Mouse (Mus musculus) kidney, postnatal 25 days (tissue): Measurements from ENCODE around the gene Neo1.

Experiments
- DNase-seq, 2 experiments: peaks; one replicate each; pipeline ENCODE4 v3.0.0; 2021; ENCODE audit warnings: mixed read lengths in 2 of 2

The Neo1 gene

DNA sequence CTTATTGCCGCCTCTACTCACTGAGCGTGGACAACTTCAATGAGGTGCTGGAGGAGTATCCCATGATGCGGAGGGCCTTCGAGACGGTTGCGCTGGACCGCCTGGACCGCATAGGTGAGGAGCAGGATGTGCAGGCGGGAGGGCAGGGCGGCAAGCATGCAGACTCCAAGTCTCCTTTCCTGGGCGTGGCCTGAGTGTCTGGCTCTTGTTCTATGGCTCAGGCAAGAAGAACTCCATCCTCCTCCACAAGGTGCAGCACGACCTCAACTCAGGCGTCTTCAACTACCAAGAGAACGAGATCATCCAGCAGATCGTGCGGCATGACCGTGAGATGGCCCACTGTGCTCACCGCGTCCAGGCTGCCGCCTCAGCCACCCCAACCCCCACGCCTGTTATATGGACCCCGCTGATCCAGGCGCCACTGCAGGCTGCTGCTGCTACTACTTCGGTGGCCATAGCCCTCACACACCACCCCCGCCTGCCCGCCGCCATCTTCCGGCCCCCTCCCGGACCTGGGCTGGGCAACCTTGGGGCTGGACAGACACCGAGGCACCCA lies 177.1 kb downstream of the Neo1 start:
- DNase-seq: peak in 1 of 2 experiments; percentile 15

DNA sequence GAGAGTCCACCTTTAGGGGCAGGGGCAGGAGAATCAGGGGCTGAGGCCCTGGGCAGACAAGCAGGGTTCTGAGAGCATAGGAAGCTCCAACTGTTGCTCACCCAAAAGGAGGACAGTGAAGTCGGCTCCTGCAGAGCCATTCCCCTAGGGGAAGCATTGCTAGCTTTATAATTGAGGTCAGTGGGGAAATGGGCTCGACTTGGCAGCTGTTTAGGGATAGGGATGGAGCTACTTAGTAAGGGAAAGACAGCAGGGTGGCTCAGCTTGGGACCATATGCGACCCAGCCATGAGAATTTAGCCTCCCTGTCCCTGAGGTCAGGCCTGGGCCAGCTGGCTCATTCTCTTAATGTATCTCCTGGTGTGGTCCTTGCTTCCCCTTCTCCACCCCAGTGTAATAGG lies 181.3 kb downstream of the Neo1 start:
- DNase-seq: no peak

DNA sequence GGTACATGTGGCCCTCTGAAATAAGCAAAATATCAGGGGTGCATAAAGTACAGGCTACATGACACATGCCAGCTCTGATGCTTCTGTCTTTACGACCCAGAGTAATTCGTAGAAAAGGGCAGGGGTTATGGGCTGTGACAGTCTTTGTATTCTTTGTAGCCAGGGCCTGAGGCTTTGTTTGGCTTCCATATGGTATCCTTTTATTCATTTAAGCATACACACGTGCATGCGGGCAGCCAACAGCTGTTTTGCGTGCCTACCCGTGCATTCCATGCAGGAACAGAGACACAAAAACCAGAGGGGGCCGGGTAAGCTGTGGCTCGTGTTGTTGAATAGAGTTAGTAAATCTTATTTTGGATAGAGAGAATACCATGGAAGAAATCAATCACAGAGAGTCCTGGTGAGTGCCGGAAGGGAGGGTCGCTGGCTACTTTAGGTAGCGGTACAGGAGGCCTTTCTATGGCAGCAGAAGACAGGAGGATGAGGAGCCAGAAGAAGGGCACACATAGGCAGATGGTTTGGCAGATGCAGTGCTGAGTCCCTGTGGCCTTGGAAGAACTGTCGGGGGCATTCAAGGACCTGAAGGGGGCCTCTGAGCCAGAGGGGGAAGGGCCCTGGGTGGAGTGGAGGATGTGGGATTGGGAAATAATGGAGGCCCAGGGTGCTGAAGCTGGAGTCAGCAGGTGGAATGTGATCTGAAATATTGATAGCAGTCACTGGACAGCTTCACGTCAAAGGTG lies 186.5 kb downstream of the Neo1 start:
- no peak for DNase-seq

DNA sequence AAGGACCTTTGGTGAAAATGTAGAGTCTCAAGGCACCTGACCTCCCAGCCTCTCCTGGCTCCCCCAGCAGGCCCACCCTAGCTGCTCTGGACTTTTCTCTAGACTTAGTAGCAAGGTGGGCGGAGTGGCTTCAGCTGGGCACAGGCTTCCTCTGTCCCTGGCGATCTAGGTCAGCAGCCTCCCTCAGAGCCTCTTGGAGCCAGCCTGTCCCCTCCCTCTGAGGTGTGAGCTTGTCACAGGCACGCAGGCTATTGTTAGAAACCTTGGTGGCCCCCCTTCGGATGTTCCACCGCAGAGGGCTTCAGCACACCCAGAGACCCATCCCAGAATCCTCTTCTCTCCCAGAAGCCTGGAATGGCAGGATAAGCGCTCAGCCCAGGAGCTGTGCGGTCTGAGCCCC lies 188.6 kb downstream of the Neo1 start:
- no peak for DNase-seq

DNA sequence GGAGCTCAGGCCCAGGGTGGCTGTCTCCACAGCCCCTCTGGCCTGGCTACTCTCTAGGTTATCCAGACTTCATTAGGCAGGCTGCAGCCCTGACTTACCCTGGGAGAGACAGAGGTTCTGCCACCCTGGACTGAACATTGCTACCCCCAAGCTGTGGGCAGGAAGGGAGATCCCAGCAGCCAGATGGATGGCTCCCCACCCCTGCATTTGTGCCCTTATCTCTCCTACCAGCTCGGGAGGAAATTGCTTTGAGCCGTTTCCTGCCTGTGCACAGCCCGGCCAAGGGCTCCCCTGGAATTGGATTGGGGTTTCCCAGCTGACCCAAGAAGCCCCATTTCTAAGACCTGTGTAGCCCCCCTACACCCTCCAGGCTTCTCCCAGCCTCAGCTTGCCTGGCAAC lies 189.2 kb downstream of the Neo1 start:
- DNase-seq: no peak

DNA sequence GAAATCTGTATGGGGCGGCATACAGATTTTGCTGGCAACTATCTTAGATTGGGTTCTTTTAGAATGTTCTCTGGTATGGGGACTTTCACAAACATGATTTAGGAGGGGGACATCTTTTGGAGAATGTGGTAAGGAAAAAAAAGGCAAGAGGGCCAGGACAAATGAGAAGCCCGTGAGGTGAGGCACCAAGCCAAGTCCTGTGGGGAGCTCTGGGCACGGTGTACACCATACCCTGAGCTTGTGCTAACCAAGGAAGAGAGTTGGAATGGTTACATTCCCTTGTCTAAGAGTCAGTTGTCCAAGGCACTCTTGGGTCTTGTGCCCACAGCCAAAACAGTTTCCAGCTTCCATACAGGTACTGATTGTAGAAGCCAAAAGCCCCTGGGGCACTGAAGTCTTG lies 191.6 kb downstream of the Neo1 start:
- no peak for DNase-seq

DNA sequence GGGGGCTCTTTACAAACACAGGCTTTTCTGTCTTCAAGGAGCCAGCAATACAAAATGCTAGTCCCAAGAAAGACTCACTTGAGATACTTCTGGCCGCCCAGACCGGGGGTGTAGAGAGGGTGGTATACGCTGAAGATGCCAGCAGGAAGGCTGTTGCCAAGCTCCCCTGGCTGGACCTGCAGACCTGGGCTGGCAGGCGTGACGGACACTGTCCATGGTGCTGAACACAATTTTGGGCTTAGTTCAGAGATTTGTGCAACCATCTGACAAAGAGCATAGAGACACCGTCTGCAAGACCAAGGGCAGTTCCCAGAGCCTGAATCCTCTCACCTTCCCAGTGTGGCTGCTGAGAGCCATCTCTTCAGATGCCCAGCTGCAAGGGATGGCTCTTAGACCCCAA lies 194.6 kb downstream of the Neo1 start:
- DNase-seq: peak; percentile 67 to 79

DNA sequence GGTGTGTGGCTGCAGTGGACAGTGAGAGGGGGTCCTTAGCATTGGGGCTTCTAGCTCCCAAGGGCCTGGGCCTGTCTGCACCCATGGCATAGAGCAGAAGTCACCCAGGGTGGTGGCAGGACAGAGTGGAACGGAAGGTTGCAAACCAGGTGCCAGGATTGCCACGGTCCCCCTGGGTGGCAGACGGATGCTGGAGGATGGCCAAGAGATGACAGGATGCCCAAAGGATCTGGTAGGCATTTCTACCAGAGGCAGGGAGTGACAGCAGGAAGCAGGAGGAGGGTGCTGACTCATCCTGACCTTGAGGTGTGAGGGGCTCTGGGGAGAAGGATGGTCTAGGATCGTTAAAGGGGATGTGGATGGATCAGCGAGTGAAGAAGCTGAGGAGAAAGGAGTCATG lies 197.7 kb downstream of the Neo1 start:
- no peak for DNase-seq

DNA sequence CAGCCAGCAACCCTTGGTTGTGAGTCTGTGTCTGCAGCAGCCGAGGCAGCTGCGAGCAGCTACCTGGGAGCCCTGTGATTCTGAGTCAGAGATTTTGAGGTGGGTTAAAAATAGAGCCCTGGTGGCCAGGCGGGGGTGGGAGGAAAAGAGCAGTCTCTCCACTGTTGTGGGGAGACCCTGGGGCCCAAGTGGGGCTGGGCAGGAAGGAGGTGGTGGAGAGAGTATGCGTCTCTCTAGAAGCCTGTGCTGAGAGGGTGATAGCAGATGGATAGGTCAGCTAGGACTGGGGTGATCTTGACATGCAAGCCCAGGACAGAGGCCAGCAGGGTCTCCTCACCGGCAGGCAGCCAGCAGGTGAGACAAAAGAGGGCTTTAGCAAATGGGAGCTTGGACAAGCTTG lies 199.1 kb downstream of the Neo1 start:
- DNase-seq: no peak

DNA sequence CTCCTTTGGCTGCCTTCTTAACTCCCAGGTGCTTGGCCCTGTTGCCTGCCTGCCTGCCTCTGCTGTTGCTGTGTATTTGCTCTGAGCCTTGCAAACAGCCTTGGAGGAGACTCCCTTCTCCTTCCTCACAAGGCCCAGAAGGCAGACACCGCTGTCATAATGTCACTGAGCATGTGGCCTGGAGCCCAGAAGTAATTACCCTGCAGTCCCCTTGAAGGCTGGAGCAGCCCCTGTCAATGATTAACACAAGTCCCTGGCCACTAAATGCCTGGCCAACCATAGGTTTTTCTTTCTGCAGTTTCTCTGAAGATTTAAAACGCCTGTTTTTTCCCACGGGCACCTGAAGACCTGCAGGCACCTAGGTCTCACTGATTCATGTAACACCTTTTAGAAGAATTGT lies 203.3 kb downstream of the Neo1 start:
- DNase-seq: peak; percentile 51 to 77

DNA sequence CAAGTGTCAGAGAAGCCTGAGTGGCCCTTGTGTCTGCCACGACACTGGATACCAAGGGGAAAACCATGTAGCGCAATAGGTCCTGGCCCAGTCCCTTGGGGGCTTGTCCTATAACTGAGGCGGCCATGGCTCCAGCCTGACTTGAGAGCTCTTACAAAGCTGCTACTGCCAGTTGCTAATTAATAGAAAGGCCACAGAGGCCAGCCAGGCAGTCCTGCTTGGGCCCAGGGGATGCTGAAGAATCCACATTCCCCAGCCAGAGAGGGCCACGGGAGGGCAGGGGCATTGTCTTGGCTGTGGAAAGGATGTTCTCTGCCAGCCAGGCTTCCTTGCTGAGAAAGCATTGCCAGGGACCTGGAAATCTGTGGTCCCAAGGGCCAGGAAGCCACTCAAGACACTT lies 206.6 kb downstream of the Neo1 start:
- DNase-seq: no peak
